Mouse (Mus musculus) CH12.LX (cell line): ENCODE measurements around the gene Apba2.

ENCODE experiments used
- CTCF ChIP-seq, 2 experiments: IDR thresholded peaks in 1 of 2; conservative IDR thresholded peaks in 1 of 2; 2 replicates each; pipeline ENCODE4 v1.5.1; 2011 to 2012; ENCODE audit warnings: low read depth in 2 of 2, low read length in 2 of 2, improper control_type of control experiment in 1 of 2, inconsistent platforms in 1 of 2, mild to moderate bottlenecking in 1 of 2, moderate library complexity in 1 of 2
- EP300 ChIP-seq: IDR thresholded peaks from 2 replicates; pipeline ENCODE4 v1.6.1; 2011; ENCODE audit warnings: low read length, improper control_type of control experiment
- POLR2A ChIP-seq: IDR thresholded peaks from 2 replicates; pipeline ENCODE4 v1.6.1; 2011; ENCODE audit warnings: low read depth, mild to moderate bottlenecking, improper control_type of control experiment, low read length
- TBP ChIP-seq: conservative IDR thresholded peaks from 2 replicates; pipeline ENCODE4 v1.6.1; 2011; ENCODE audit warnings: low read depth, low read length, improper control_type of control experiment
- USF2 ChIP-seq: conservative IDR thresholded peaks from 2 replicates; pipeline ENCODE4 v1.6.1; 2011; ENCODE audit warnings: low read depth, low read length, improper control_type of control experiment
- ZC3H11A ChIP-seq: IDR thresholded peaks from 2 replicates; pipeline ENCODE4 v1.6.1; 2012; ENCODE audit warnings: low read depth, mild to moderate bottlenecking, inconsistent platforms, low read length, improper control_type of control experiment

DNA sequence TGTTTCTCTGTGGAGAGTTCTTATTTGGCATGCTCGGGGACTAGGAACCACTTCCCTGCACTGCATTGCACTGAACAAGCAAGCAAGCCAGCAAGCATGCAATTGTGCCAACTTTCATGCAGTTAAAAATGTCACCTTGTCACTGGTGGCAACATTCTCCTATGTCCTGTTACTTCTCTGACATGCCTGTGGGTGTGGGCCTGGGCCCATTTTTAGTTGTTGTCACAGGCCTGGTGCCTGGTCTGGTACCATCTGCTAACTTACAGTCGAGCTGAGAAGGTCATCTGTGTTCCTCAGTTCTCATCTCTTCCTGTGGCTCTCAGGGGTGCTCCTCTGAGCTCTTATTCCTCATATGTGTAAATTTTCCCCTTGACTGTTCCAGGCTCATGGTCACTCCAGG is 33.8 kb downstream of the Apba2 start:
- TF ChIP-seq EP300 (no peak), CTCF (conservative IDR thresholded peaks at IDR 0.05 in 1 of 2, IDR thresholded peaks at IDR 0.05 in 1 of 2; ENCODE audit: low read depth in 2 of 2, low read length in 2 of 2) (no peak), USF2 (no peak), TBP (no peak), POLR2A (no peak), ZC3H11A (no peak)
